Mouse (Mus musculus): Measurements from ENCODE around the gene Nova2. TPM values are rescaled to one million over a fixed set of nuclear protein-coding genes. Genes with fewer than 3 reads are reported as not detected.

The Nova2 gene
- total RNA-seq, 2 experiments from 2014 or later = not detected

DNA sequence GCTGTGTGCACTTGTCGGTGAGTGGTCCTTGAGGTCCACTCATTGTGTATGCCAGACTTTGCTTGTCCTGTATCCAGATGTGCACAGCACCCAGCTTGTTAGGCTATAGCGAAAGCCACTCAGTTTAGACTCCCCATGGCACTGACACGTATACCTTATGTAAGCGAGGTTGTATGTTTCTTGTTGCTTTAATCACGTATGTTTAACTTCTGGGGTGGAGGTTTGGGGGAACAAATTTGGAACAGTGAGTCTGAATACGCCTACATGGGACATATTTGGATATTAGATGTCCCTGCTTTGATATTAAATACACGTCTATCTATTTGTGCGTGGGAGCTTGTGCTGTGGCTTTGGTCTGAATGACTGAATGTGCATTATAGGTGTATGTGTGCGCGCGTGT is 2.4 kb upstream of the Nova2 start:
- ATAC-seq (replicated peaks; ENCODE audit: poor library complexity) = no peak

GRCm38 (mm10) chr7:18923711-18924191 is 1.9 kb upstream of the Nova2 start:
- ATAC-seq (replicated peaks; ENCODE audit: poor library complexity) = no peak

- ATAC-seq (replicated peaks; ENCODE audit: poor library complexity) = no peak
These were observed 1.4 kb upstream of the Nova2 start for GRCm38 (mm10) chr7:18924321-18924720.

DNA sequence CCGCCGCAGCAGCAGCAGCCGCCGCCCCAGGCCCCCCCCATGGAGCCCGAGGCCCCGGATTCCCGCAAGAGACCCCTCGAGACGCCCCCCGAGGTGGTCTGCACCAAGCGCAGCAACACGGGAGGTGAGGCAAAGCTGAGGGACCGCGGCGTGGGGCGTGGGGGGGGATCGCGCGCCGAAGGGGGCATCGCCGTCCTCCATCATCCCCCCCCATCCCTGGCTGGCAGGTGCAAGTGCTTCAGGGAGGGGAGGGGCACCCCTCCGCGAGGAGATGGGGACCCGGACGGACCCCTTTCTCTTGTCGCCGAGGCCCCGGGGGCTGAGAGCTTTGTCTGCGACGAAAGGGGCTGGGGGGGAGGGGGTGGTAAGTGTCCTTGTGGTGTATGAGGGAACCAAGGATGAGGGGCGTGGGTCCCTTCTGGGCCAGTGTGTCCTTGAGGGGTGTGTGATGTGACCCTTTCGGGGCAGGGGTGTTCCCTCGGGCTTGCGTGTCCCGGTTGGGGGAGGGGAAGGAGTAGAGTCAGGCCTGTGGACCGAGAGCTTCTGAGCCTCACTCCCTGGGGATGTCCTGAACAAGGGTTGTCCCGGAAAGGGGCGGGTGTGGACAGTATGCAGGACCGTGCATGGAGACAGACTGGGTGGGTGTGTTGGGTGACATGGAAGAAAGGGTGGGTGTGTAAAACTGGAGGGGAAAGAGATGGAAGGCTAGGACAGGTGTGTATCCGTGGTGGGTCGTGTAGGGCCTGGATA is 528 bp downstream of the Nova2 start:
- ATAC-seq (replicated peaks; ENCODE audit: poor library complexity) = no peak

DNA sequence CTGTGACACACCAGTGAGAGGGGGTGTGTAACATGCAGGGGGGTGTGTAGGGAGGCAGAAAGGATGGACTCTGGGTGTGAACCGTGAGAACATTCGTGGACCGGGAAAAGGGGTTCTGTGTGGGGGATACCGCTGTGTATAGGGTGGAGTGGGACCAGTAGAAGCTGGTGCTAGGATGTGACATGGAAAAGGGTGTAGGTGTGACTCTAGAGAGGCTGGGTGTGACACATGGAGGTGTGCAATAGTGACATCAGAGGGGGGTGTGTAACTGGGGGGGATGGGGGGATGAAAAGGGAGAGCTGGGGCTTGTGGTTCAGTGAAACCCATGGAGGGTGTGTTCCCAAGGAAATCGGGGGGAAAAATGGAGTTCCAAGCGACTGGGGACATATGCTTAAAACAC is 1.2 kb downstream of the Nova2 start:
- no peak for ATAC-seq (replicated peaks; ENCODE audit: poor library complexity)

DNA sequence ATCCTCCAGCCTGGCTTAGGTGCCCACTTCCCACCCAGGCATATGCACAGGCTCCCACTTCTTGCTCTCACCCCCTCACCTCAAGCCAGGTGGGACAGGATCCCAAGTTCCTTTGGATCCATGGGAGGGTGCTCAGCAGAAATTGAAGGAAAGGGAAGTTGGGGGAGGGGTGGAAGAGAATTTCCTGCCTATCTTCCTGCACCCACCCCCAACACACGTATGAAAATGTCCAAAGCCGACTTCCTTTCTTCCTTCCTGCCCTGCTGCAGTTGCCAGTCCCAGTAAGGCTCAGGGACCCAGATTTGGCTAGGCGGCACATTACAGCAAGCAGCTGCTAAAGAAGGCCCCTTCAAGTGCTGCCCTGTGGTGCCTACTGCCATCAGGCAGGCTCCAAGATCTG is 2.1 kb downstream of the Nova2 start:
- ATAC-seq (replicated peaks; ENCODE audit: poor library complexity) = no peak

DNA sequence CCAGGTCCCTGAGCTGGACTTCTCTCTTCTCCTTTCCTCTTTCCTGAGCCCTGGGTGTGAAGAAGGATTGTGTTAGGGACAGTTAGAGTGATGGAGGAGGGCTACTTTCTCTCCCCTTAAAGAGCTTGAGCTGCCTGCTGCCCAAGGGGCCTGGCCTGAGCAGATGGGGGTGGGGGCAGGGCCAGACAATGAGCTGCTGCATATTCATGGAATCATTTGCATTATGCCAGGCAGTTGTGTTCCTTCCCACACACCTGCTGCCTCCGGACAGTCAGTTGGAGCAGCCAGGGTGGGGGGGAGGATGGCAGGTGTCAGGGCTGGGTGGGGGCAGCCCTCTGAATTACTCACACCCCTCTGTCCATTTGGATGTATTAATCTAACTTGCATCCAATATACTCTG is 16.7 kb downstream of the Nova2 start:
- ATAC-seq (replicated peaks; ENCODE audit: poor library complexity) = no peak

- no peak for ATAC-seq (replicated peaks; ENCODE audit: poor library complexity)
These were observed 17.1 kb downstream of the Nova2 start for GRCm38 (mm10) chr7:18942815-18943214.

DNA sequence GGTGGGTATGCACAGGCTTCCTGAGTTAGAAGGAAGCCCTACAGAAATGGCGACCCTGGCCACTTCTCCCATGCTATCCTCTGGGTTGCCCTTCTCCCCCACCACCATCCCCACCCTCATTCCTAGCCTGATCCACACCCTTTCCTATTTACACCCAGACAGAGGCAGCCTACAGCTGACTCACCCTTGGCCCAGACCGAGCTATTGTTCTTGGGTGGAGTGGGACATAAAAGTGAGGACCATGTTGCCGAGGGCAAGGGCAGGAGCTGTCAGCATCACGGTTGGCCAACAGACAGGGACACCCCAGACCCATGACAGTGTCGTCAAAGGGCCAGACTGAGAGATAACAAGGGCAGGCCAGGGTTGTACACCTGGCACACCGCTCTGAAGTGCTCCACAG is 22.5 kb downstream of the Nova2 start:
- ATAC-seq (replicated peaks; ENCODE audit: poor library complexity) = no peak

- ATAC-seq (replicated peaks; ENCODE audit: poor library complexity) = no peak
These were observed 24.3 kb downstream of the Nova2 start for GRCm38 (mm10) chr7:18949781-18950522.

- peak; percentile 53 for ATAC-seq (replicated peaks; ENCODE audit: poor library complexity)
These were observed 25.0 kb downstream of the Nova2 start for GRCm38 (mm10) chr7:18950523-18951315.

DNA sequence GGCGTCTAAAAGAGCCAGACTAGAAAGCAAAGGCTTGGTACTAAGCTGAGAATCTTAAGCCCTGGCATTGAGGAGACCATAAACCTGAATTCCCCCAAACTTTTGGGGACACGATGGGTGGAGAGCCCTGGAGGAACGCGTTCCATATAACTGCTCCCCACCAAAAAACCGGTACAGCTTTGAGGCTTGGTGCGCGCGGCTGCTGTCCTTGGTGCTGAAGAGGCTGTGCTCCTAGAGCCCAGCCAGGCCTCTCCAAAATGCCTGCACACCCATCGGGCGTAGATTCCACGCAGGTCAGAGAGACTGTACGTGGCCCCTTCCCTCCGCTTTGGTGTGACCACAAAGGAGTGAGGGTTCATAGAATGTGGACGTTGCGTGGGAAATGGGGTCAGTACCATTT is 25.7 kb downstream of the Nova2 start:
- peak; percentile 89 for ATAC-seq (replicated peaks; ENCODE audit: poor library complexity)

DNA sequence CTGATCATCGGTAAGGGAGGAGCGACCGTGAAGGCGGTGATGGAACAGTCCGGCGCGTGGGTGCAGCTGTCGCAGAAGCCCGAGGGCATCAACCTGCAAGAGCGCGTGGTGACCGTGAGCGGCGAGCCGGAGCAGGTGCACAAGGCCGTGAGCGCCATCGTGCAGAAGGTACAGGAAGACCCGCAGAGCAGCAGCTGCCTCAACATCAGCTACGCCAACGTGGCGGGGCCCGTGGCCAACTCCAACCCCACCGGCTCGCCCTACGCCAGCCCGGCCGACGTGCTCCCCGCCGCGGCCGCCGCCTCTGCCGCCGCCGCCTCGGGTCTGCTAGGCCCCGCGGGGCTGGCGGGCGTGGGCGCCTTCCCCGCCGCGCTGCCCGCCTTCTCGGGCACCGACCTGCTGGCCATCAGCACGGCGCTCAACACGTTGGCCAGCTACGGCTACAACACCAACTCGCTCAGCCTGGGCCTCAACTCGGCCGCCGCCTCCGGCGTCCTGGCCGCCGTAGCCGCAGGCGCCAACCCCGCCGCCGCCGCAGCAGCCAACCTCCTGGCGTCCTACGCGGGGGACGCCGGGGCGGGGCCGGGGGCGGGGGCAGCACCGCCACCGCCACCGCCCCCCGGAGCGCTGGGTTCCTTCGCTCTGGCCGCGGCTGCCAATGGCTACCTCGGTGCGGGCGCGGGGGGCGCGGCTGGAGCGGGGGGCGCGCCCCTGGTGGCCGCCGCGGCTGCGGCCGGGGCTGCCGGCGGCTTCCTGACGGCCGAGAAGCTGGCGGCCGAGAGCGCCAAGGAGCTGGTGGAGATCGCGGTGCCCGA is 32.1 kb downstream of the Nova2 start:
- ATAC-seq (replicated peaks; ENCODE audit: poor library complexity) = peak; percentile 23

DNA sequence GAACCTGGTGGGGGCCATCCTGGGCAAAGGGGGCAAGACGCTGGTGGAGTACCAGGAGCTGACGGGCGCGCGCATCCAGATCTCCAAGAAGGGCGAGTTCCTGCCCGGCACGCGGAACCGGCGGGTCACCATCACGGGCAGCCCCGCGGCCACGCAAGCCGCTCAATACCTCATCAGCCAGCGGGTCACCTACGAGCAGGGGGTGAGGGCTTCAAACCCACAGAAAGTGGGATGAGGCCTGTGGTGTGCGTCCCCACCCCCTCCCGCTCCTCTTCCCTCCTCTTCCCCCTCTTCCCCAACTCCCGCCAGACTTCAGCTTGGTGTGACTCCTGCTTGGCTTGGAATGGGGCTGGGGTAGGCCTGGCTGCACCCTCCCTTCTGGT is 32.7 kb downstream of the Nova2 start:
- ATAC-seq (replicated peaks; ENCODE audit: poor library complexity) = peak; percentile 18; the same call in 1 of the 2 replicates

- ATAC-seq (replicated peaks; ENCODE audit: poor library complexity) = 0 out of 2 replicates have a peak, but pooled peaks have one; percentile 23
These were observed 33.8 kb downstream of the Nova2 start for GRCm38 (mm10) chr7:18959446-18959845.

DNA sequence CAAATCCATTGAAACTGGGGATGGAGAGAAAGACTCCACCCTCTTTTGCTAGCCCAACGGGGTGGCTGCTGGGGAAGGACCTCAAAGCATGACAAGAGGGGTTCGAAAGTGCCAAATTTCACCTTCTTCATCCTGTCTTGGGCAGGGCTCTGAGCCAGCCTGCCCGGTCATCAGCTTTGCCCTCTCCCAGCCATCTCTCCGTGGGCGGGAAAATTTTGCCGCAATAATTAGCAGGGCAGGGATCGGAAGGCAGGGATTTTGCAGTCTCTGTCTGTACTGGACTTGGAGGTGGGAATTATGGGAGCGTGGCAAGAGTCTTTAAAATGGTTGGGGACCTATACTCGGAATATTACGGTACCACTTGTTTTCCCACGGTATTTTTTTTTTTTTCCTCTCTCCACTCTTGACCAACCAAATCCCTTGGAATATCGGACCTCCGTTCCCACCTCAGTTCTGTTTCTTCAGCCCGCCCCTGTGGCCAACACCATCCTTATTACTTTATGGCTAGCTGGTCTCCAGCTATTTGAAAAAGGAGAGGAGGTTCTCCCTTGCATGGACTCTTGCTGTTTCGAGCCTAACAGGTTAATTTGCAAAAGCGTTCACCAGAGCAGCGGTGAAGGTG is 36.6 kb downstream of the Nova2 start:
- ATAC-seq (replicated peaks; ENCODE audit: poor library complexity) = no peak

DNA sequence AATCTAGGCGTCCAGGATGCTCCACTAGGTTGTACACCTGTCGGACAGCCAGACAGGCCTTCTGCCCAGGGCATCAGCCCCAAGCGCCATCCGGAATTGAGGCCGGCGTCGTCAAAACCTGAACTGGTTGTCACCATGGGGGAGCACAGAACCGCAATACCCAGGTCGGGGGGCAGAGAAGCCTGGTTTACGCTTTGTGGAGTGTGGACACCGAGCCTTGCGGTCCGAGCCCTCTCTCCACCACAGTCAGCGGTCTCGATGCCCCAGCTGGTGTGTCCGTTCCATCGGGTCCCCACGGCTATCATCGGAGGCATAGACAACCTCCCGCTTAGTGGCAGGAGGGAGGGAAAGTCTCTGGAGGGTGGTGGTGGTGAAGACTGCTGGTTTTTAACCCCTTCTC is 37.1 kb downstream of the Nova2 start:
- ATAC-seq (replicated peaks; ENCODE audit: poor library complexity) = no peak

DNA sequence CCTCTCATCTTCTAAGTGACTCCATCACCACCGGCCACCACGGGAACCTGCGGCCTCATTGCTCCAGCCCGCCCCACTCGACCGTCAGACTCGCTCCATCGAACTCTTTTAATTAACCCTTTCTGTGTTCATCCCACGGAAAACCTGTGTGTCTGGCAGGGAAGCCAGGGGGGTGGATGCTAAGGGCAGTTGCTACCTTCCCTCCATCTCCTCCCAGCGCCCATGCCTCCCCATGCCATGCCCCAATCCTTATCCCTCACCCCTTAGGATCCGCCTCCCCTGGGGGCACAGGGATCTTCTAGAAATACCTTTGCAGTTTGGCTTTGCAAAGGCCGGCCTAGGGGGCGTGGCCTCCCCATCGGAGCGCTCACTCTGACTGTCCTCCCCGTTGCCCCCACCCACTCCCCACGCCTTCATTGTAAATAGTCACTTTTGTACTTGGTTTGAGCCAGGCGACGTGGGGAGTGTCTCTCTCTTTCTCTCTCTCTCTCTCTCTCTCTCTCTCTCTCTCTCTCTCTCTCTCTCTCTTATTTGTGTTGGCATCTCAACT is 37.7 kb downstream of the Nova2 start:
- no peak for ATAC-seq (replicated peaks; ENCODE audit: poor library complexity)

DNA sequence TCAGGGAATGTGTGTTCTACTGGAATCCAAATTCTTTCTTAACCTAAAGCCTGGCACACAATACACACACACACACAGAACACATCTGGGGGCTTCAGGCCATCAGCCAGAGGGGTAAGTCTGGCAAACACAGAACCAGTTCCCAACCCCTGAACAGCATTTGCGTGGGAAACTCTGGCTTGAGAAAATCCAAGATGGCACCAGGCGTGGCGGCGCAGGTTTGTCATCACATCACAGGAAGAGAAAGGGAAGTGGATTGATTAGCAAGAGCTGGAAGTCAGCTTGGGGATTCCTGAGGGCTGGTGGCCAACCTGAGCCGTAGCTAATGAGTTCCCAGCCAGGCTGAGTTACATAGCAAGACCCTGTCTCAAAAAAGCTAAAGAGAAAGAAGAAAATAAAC is 39.6 kb downstream of the Nova2 start:
- ATAC-seq (replicated peaks; ENCODE audit: poor library complexity) = no peak

- ATAC-seq (replicated peaks; ENCODE audit: poor library complexity) = peak; percentile 47; the same call in 1 of the 2 replicates
These were observed 41.9 kb downstream of the Nova2 start for GRCm38 (mm10) chr7:18967603-18968002.
